In the genomic region with DNA sequence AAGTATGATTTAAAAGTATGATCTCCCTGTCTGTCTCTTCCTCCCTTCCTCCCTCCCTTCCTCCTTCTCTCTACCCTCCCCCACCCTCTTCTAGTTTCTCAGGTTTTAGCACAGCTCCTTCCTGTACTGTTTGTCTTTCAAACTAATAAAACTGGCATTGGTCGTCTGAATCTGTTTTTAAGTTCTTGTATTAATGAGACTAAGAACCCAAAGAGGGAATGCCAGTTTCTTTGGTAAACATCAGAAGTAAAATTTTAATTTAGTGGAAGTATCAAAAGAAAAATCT, we compare ENCODE assay signal across 8 mouse cellular contexts. TPM values are rescaled to one million over a fixed set of nuclear protein-coding genes. Genes with fewer than 3 reads are reported as not detected.
DNase-seq lines count a peak whose midpoint lies in the region; ATAC-seq and TF ChIP-seq lines count a peak whose summit lies in the region.

No protein-coding gene starts in this region.

- 12% methylated on average over 1 of the region's 1 CpGs for WGBS in heart, embryonic 11.5 days (ENCODE audit: insufficient replicate concordance)
- 5% methylated on average over 1 of the region's 1 CpGs for WGBS in midbrain, embryonic 10.5 days

- ATAC-seq in heart, embryonic 11.5 days (replicated peaks; ENCODE audit: insufficient number of reproducible peaks, low FRiP score, low TSS enrichment): no peak

- TF ChIP-seq POLR2A in ES-Bruce4 (IDR thresholded peaks at IDR 0.05; ENCODE audit: insufficient read depth, low read length): no peak

- no peaks in the 10 kb centered on the region for H3K27me3 ChIP-seq in heart, embryonic 11.5 days (ENCODE audit: control insufficient read depth, insufficient read depth, low read length)
- H3K27me3 ChIP-seq in ES-Bruce4 (ENCODE audit: control insufficient read depth, insufficient read depth, low read length, poor library complexity, severe bottlenecking): no peaks in the 10 kb centered on the region
- H3K27me3 ChIP-seq in midbrain, embryonic 10.5 days (ENCODE audit: low read depth, poor library complexity, severe bottlenecking): no peaks in the 10 kb centered on the region

- H3K4me2 ChIP-seq in heart, embryonic 11.5 days: peak overlapping the region; percentile 69

- TF ChIP-seq CTCF in ES-Bruce4 (IDR thresholded peaks at IDR 0.05; ENCODE audit: low read depth, low read length): no peak

- TF ChIP-seq EP300 in ES-Bruce4 (IDR thresholded peaks at IDR 0.05; ENCODE audit: insufficient read depth, low read depth, low read length): no peak

- no peaks in the 10 kb centered on the region for H3K9me3 ChIP-seq in heart, embryonic 11.5 days (replicated peaks; ENCODE audit: control insufficient read depth, low read length)
- H3K9me3 ChIP-seq in ES-Bruce4 (replicated peaks; ENCODE audit: control insufficient read depth, insufficient read depth, low read length, poor library complexity, severe bottlenecking): no peaks in the 10 kb centered on the region
- H3K9me3 ChIP-seq in midbrain, embryonic 10.5 days (replicated peaks): no peaks in the 10 kb centered on the region; the same call in 1 of the 2 replicates

- H3K36me3 ChIP-seq in heart, embryonic 11.5 days (ENCODE audit: control insufficient read depth, insufficient read depth, low read length): no peaks in the 10 kb centered on the region
- no peaks in the 10 kb centered on the region for H3K36me3 ChIP-seq in ES-Bruce4 (ENCODE audit: control insufficient read depth, insufficient read depth, low read length, poor library complexity, severe bottlenecking)
- no peaks in the 10 kb centered on the region for H3K36me3 ChIP-seq in midbrain, embryonic 10.5 days

- peak overlapping the region; percentile 36 for H3K4me3 ChIP-seq in heart, embryonic 11.5 days (ENCODE audit: low read depth, low read length)
- peak overlapping the region; percentile 45 for H3K4me3 ChIP-seq in ES-Bruce4 (ENCODE audit: low read depth, low read length)
- peak overlapping the region; percentile 49 for H3K4me3 ChIP-seq in midbrain, embryonic 10.5 days

- H3K9ac ChIP-seq in heart, embryonic 11.5 days (ENCODE audit: low read depth, low read length): peak overlapping the region; percentile 71
- H3K9ac ChIP-seq in ES-Bruce4 (ENCODE audit: low read depth, poor library complexity, severe bottlenecking): peak overlapping the region; percentile 83

- peaks cover 16% of the 10 kb centered on the region; the same call in 1 of the 2 replicates for H3K4me1 ChIP-seq in heart, embryonic 11.5 days (ENCODE audit: control insufficient read depth, insufficient read depth, low read length)
- H3K4me1 ChIP-seq in ES-Bruce4 (ENCODE audit: control insufficient read depth, insufficient read depth, low read length): no peaks in the 10 kb centered on the region
- peaks cover 42% of the 10 kb centered on the region for H3K4me1 ChIP-seq in midbrain, embryonic 10.5 days

- no peak for DNase-seq in heart, adult 11 months
- DNase-seq in forelimb bud, embryonic 11.5 days (ENCODE audit: low read depth, low spot score): peak; percentile 11
- no peak for DNase-seq in midbrain, embryonic 10.5 days (ENCODE audit: low spot score)
- DNase-seq in layer of hippocampus, adult 9-11 months: no peak
- no peak for DNase-seq in thymus, postnatal 10 days (ENCODE audit: low spot score in 2 of 2)
- no peak for DNase-seq in ovary, adult 18-20 months (ENCODE audit: low spot score)

- peak overlapping the region; percentile 96 for H3K27ac ChIP-seq in heart, embryonic 11.5 days (ENCODE audit: low read depth, low read length)
- H3K27ac ChIP-seq in ES-Bruce4 (ENCODE audit: insufficient read depth, low read length): peak overlapping the region; percentile 99
- peak overlapping the region; percentile 94 for H3K27ac ChIP-seq in midbrain, embryonic 10.5 days (replicated peaks)

RNA-seq across cellular contexts. Expression of gene Hist1h4d, which starts 5.5 kb away (rescaled TPM):
- 42.3 and 51.7 TPM in 2 replicates for polyA plus RNA-seq in heart, embryonic 11.5 days (2014; fragmentation: Nextera tagmentation; extraction: Ambion mirVana)
- polyA plus RNA-seq in ES-Bruce4 (2011; ENCODE audit: insufficient read depth, insufficient read length, low read depth, missing spikeins): 4.3 and 4.8 TPM in 2 replicates
- polyA plus RNA-seq in midbrain, embryonic 10.5 days (2016; fragmentation: Nextera tagmentation; extraction: Ambion mirVana): 95.1 and 103 TPM in 2 replicates

RNA-seq across cellular contexts. Expression of gene Hist1h3d, which starts 11.3 kb away (rescaled TPM):
- 2.9 and 4.6 TPM in 2 replicates for polyA plus RNA-seq in heart, embryonic 11.5 days (2014; fragmentation: Nextera tagmentation; extraction: Ambion mirVana)
- polyA plus RNA-seq in ES-Bruce4 (2011; ENCODE audit: insufficient read depth, insufficient read length, low read depth, missing spikeins): 3.2 and 4.7 TPM in 2 replicates
- polyA plus RNA-seq in midbrain, embryonic 10.5 days (2016; fragmentation: Nextera tagmentation; extraction: Ambion mirVana): 6.2 and 10.8 TPM in 2 replicates

RNA-seq across cellular contexts. Expression of gene Hist1h2ad, which starts 12.7 kb away (rescaled TPM):
- 0.44 and 1.3 TPM in 2 replicates for polyA plus RNA-seq in heart, embryonic 11.5 days (2014; fragmentation: Nextera tagmentation; extraction: Ambion mirVana)
- 2.0 TPM in 1 of 2 replicates, not detected in the other for polyA plus RNA-seq in ES-Bruce4 (2011; ENCODE audit: insufficient read depth, insufficient read length, low read depth, missing spikeins)
- polyA plus RNA-seq in midbrain, embryonic 10.5 days (2016; fragmentation: Nextera tagmentation; extraction: Ambion mirVana): 0.67 and 1.3 TPM in 2 replicates

RNA-seq across cellular contexts. Expression of gene Hist1h2bf, which starts 12.9 kb away (rescaled TPM):
- polyA plus RNA-seq in heart, embryonic 11.5 days (2014; fragmentation: Nextera tagmentation; extraction: Ambion mirVana): 1.3 and 2.6 TPM in 2 replicates
- 21.5 and 23.2 TPM in 2 replicates for polyA plus RNA-seq in ES-Bruce4 (2011; ENCODE audit: insufficient read depth, insufficient read length, low read depth, missing spikeins)
- polyA plus RNA-seq in midbrain, embryonic 10.5 days (2016; fragmentation: Nextera tagmentation; extraction: Ambion mirVana): 3.8 TPM in 2 replicates

RNA-seq across cellular contexts. Expression of gene Hist1h2bg, which starts 15.7 kb away (rescaled TPM):
- 2.3 and 6.5 TPM in 2 replicates for polyA plus RNA-seq in heart, embryonic 11.5 days (2014; fragmentation: Nextera tagmentation; extraction: Ambion mirVana)
- polyA plus RNA-seq in ES-Bruce4 (2011; ENCODE audit: insufficient read depth, insufficient read length, low read depth, missing spikeins): 13.4 and 16.7 TPM in 2 replicates
- 4.5 and 6.4 TPM in 2 replicates for polyA plus RNA-seq in midbrain, embryonic 10.5 days (2016; fragmentation: Nextera tagmentation; extraction: Ambion mirVana)
